Mouse (Mus musculus): Measurements from ENCODE around the gene Ints1.

- TF ChIP-seq CTCF (IDR thresholded peaks at IDR 0.05; ENCODE audit: borderline replicate concordance, extremely low read depth, insufficient read depth, insufficient read length) (no peak), POLR2A (IDR thresholded peaks at IDR 0.05; ENCODE audit: borderline replicate concordance, extremely low read depth, insufficient read depth, insufficient read length, poor library complexity, severe bottlenecking) (no peak)
Measured at GRCm38 (mm10) chr5:139718540-139718939, 56.9 kb downstream of the Ints1 start.

Data from brain, embryonic 14.5 days (tissue).